Mouse (Mus musculus) liver, embryonic 14.5 days (tissue): ENCODE results near the gene Bcl7c.

Experiments
- CTCF ChIP-seq: IDR thresholded peaks from 2 replicates; pipeline ENCODE4 v1.5.1; 2016; ENCODE audit warnings: antibody characterized with exemption, low read depth, control low read depth
- EP300 ChIP-seq: IDR thresholded peaks from 2 replicates; pipeline ENCODE4 v1.6.1; 2016; ENCODE audit warnings: antibody characterized with exemption, low read depth

DNA sequence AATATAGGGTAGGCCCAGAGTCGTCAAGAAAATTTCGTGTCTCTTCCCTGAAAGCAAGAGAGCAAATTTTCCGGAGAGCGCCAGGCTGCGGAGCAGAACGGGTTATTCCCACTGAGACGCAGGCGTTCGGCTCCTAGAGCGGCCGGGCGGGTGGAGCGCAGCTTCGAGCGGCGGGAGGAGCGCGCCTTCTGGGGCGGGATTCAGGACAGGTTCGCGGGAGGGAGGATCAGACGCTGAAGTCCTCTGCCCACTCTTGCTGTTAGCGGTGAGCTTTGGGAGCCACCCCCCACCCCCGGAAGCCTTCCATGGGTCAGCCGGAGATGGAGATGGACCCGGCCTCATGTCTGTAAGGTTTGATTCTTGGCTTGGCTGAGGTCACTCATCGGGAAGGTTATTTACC lies 71.8 kb downstream of the Bcl7c start:
- TF ChIP-seq CTCF (no peak), EP300 (no peak)
